ENCODE assay signal across 9 mouse cellular contexts in the genomic region with DNA sequence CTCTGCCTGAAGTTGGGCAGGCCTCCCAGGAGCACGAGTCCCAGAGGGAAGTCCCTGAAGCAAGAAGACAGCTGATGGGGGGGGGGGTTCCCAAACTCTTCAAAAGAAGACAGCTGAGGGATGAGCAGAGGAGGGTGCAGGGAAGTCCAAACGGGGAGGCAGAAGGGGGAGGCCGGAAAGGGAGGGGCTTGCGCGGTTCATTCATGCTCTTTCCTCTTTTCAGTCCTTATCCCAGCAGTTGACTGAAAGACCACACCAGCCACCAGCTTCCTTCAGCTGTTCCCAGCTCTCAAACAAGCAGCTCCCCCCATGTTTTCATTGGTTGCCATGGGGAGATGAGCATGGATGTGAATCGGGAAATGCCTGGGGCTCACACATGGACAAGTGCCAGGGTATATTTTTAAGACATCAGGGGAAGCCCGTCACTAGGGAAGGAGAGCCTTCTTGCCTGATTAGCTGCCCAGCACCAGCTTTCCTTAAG. TPM values are rescaled to one million over a fixed set of nuclear protein-coding genes. Genes with fewer than 3 reads are reported as not detected.
A peak's percentile ranks its signal among the peaks of the same experiment; 100 is the strongest.
DNase-seq lines count a peak whose midpoint lies in the region; ATAC-seq and TF ChIP-seq lines count a peak whose summit lies in the region.
"Had no signal": no experiment of that assay in that cellular context is flagged by ENCODE, and none has a peak within 500 bp of the region (broad histone marks: within the 10 kb centered on the region; RNA-seq: fewer than 3 reads in every experiment).

No protein-coding gene starts in this region.

- H3K27ac ChIP-seq in hindbrain, embryonic 10.5 days, result peak overlapping the region; percentile 18; the same call in 1 of the 2 replicates
- H3K27ac ChIP-seq in hindbrain, embryonic 12.5 days, result no peak overlapping the region
- H3K27ac ChIP-seq in heart, embryonic 10.5 days, result peak overlapping the region; percentile 59; the same call in 1 of the 2 replicates
- no peak overlapping the region for H3K27ac ChIP-seq in lung, postnatal 0 days (ENCODE audit: low read length)
- H3K27ac ChIP-seq: heart, adult 2 months had no signal

- H3K9ac ChIP-seq in hindbrain, embryonic 12.5 days, result no peak overlapping the region
- no peak overlapping the region for H3K9ac ChIP-seq in lung, postnatal 0 days (replicated peaks; ENCODE audit: low read depth)

- TF ChIP-seq EP300 in lung, postnatal 0 days (IDR thresholded peaks at IDR 0.05), result no peak

- no peaks in the 10 kb centered on the region for H3K9me3 ChIP-seq in hindbrain, embryonic 10.5 days
- H3K9me3 ChIP-seq in hindbrain, embryonic 12.5 days (replicated peaks), result no peaks in the 10 kb centered on the region
- no peaks in the 10 kb centered on the region for H3K9me3 ChIP-seq in heart, embryonic 10.5 days
- no peaks in the 10 kb centered on the region for H3K9me3 ChIP-seq in lung, postnatal 0 days (ENCODE audit: low read length)

- 73% methylated on average over 7 of the region's 7 CpGs for WGBS in hindbrain, embryonic 10.5 days
- WGBS in hindbrain, embryonic 12.5 days, result 58% methylated on average over 7 of the region's 7 CpGs
- WGBS in heart, embryonic 10.5 days, result 60% methylated on average over 7 of the region's 7 CpGs
- WGBS in lung, postnatal 0 days, result 37% methylated on average over 7 of the region's 7 CpGs

- H3K36me3 ChIP-seq in hindbrain, embryonic 10.5 days, result no peaks in the 10 kb centered on the region
- no peaks in the 10 kb centered on the region for H3K36me3 ChIP-seq in hindbrain, embryonic 12.5 days
- H3K36me3 ChIP-seq in heart, embryonic 10.5 days, result no peaks in the 10 kb centered on the region
- H3K36me3 ChIP-seq in lung, postnatal 0 days (ENCODE audit: insufficient read depth, low read length), result no peaks in the 10 kb centered on the region

- TF ChIP-seq CTCF in lung, postnatal 0 days (IDR thresholded peaks at IDR 0.05), result no peak

- no peaks in the 10 kb centered on the region for H3K27me3 ChIP-seq in hindbrain, embryonic 10.5 days (ENCODE audit: insufficient read depth, poor library complexity, severe bottlenecking)
- H3K27me3 ChIP-seq in hindbrain, embryonic 12.5 days, result no peaks in the 10 kb centered on the region
- no peaks in the 10 kb centered on the region for H3K27me3 ChIP-seq in heart, embryonic 10.5 days (ENCODE audit: insufficient read depth, poor library complexity, severe bottlenecking)
- H3K27me3 ChIP-seq in lung, postnatal 0 days (replicated peaks; ENCODE audit: insufficient read depth, low read length), result no peaks in the 10 kb centered on the region

- H3K4me2 ChIP-seq in hindbrain, embryonic 12.5 days (replicated peaks), result no peak overlapping the region
- H3K4me2 ChIP-seq in lung, postnatal 0 days (replicated peaks; ENCODE audit: low read depth, low read length), result no peak overlapping the region

- no peak for ATAC-seq in hindbrain, embryonic 12.5 days (ENCODE audit: low FRiP score)
- ATAC-seq in CD4-positive, CD25-positive, alpha-beta regulatory T cell, adult 4 months, result peak; percentile 73
- ATAC-seq in lung, postnatal 0 days, result peak; percentile 63
- no peak for ATAC-seq in cerebellum, adult (ENCODE audit: insufficient number of reproducible peaks, low FRiP score, low TSS enrichment)

- no peak for DNase-seq in hindbrain, embryonic 10.5 days (ENCODE audit: low spot score)
- DNase-seq in heart, embryonic 10.5 days (ENCODE audit: low spot score), result no peak
- DNase-seq in lung, postnatal 0 days (ENCODE audit: low spot score), result peak; percentile 78
- no peak for DNase-seq in cerebellum, postnatal 36 days
- no peak for DNase-seq in spleen, postnatal 14 days (ENCODE audit: low spot score in 2 of 2)

- no peak overlapping the region for H3K4me3 ChIP-seq in hindbrain, embryonic 10.5 days
- H3K4me3 ChIP-seq in hindbrain, embryonic 12.5 days, result no peak overlapping the region
- no peak overlapping the region for H3K4me3 ChIP-seq in heart, embryonic 10.5 days
- no peak overlapping the region for H3K4me3 ChIP-seq in lung, postnatal 0 days (ENCODE audit: low read depth, low read length)
- H3K4me3 ChIP-seq: heart, adult 2 months had no signal

- peaks cover 24% of the 10 kb centered on the region for H3K4me1 ChIP-seq in hindbrain, embryonic 10.5 days (replicated peaks)
- H3K4me1 ChIP-seq in hindbrain, embryonic 12.5 days, result peaks cover 12% of the 10 kb centered on the region
- peaks cover 48% of the 10 kb centered on the region for H3K4me1 ChIP-seq in heart, embryonic 10.5 days
- no peaks in the 10 kb centered on the region; the same call in 1 of the 2 replicates for H3K4me1 ChIP-seq in lung, postnatal 0 days (ENCODE audit: insufficient read depth, low read depth, low read length)

RNA-seq across cellular contexts. Expression of gene Colq, which starts 22.0 kb away (rescaled TPM):
- 0.05 TPM in 1 of 2 replicates, not detected in the other for polyA plus RNA-seq in hindbrain, embryonic 10.5 days (2016; fragmentation: Nextera tagmentation; extraction: Ambion mirVana)
- polyA plus RNA-seq in hindbrain, embryonic 12.5 days (2016; fragmentation: Nextera tagmentation; extraction: Ambion mirVana), result 0.18 and 0.65 TPM in 2 replicates
- polyA plus RNA-seq in CD4-positive, CD25-positive, alpha-beta regulatory T cell, adult 4 months (2017; shearing (Covaris generic)), result 1 to 10 TPM; 5.6 to 8.5 TPM
- 3.6 and 6.1 TPM in 2 replicates for polyA plus RNA-seq in heart, embryonic 10.5 days (2016; fragmentation: Nextera tagmentation; extraction: Ambion mirVana)
- 1.1 and 1.4 TPM in 2 replicates for polyA plus RNA-seq in lung, postnatal 0 days (2015; fragmentation: Nextera tagmentation; extraction: Ambion mirVana)

Comparison
In these comparisons a context has a peak if more than half of its experiments do, and no peak if none do; other contexts are left out.
1. H3K27ac ChIP-seq: peak in hindbrain, embryonic 10.5 days (single experiment) and heart, embryonic 10.5 days (single experiment); none in hindbrain, embryonic 12.5 days (single experiment) and lung, postnatal 0 days (single experiment).
2. ATAC-seq: peak in CD4-positive, CD25-positive, alpha-beta regulatory T cell, adult 4 months (single experiment) and lung, postnatal 0 days (single experiment); none in hindbrain, embryonic 12.5 days (single experiment) and cerebellum, adult (single experiment).